Mouse (Mus musculus) lung, embryonic 16.5 days (tissue): Measurements from ENCODE around the gene Fgfr2. TPM values are rescaled to one million over a fixed set of nuclear protein-coding genes. Genes with fewer than 3 reads are reported as not detected.

Experiments used
- ATAC-seq: fragments of 200-750 bp; cut with Nextera tagmentation; 2 replicates; pipeline ENCODE4 v1.8.0; 2017; ENCODE audit warnings: low read depth, mild to moderate bottlenecking, moderate library complexity
- H3K27ac ChIP-seq: fragments of 300-500 bp; sonication (generic); 2 replicates; pipeline ENCODE4 v1.5.1; 2014; ENCODE audit warnings: mild to moderate bottlenecking, control low read depth, low read length
- H3K27me3 ChIP-seq: fragments of 300-500 bp; sonication (generic); 2 replicates; pipeline ENCODE4 v1.6.1; 2014; ENCODE audit warnings: low read depth, low read length, mixed read lengths; ENCODE audit not compliant: control insufficient read depth, insufficient read depth
- H3K36me3 ChIP-seq: fragments of 300-500 bp; sonication (generic); 2 replicates; pipeline ENCODE4 v1.6.1; 2014; ENCODE audit warnings: low read length; ENCODE audit not compliant: control insufficient read depth, insufficient read depth
- H3K4me1 ChIP-seq: fragments of 300-500 bp; sonication (generic); replicated peaks from 2 replicates; pipeline ENCODE4 v1.6.1; 2014; ENCODE audit warnings: low read length, mixed read lengths; ENCODE audit not compliant: control insufficient read depth, insufficient read depth
- H3K4me2 ChIP-seq: fragments of 300-500 bp; sonication (generic); 2 replicates; pipeline ENCODE4 v1.6.1; 2014; ENCODE audit warnings: low read depth, low read length, control low read depth
- H3K4me3 ChIP-seq: fragments of 300-500 bp; sonication (generic); 2 replicates; pipeline ENCODE4 v1.5.1; 2014; ENCODE audit warnings: mild to moderate bottlenecking, low read length, control low read depth
- H3K9ac ChIP-seq: fragments of 300-500 bp; sonication (generic); 2 replicates; pipeline ENCODE4 v1.6.1; 2014; ENCODE audit warnings: low read length, control low read depth
- H3K9me3 ChIP-seq: fragments of 300-500 bp; sonication (generic); 2 replicates; pipeline ENCODE4 v1.6.1; 2016; ENCODE audit warnings: low read length; ENCODE audit not compliant: control insufficient read depth
- WGBS: fragments of 180-500 bp; shearing (Covaris S2); extraction: QIAGEN DNeasy Blood & Tissue Kit; methylation state at CpG from one replicate; pipeline ENCODE4 v1.1.7; 2014; 5-methylcytosine and 5-hydroxymethylcytosine counted together
- polyA plus RNA-seq: library from polyadenylated mRNA; unstranded; fragments of >200 nt; fragmentation: Nextera tagmentation; extraction: Ambion mirVana; gene quantifications from 2 replicates; pipeline ENCODE4 v1.2.1, GENCODE M21; 2015

Fgfr2 gene
- polyA plus RNA-seq, 1 experiment from 2014 or later = 175 TPM

GRCm38 (mm10) chr7:132900826-132901531 is 222.2 kb downstream of the Fgfr2 start:
- H3K9me3 ChIP-seq = no peaks in the 10 kb centered on the region
- no peak overlapping the region for H3K27ac ChIP-seq
- H3K4me3 ChIP-seq = no peak overlapping the region
- H3K9ac ChIP-seq = no peak overlapping the region
- WGBS = 32% methylated on average over 2 of the region's 2 CpGs
- ATAC-seq = peak; percentile 57
- no peaks in the 10 kb centered on the region for H3K27me3 ChIP-seq
- H3K4me1 ChIP-seq = no peaks in the 10 kb centered on the region
- H3K36me3 ChIP-seq = no peaks in the 10 kb centered on the region
- no peak overlapping the region for H3K4me2 ChIP-seq

- no peak for ATAC-seq
These were observed 224.9 kb downstream of the Fgfr2 start for GRCm38 (mm10) chr7:132898234-132898633.

DNA sequence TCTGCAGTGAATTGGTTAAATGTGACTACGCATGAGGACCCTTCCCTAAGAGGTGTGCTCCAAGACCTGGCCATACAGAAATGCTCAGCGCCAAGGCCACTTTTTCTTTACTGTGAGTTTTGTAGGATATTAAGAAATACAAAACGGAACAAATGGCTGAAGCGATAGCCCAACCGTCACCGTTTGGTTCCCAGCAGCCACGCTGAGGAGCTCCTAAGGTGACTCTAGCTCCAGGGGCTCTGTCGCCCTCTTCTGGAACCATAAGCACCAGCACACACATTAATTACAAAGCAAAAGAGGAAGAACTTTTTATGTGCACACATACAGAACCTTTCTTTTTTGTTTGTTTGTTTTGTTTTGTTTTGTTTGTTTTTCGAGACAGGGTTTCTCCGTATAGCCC is 225.9 kb downstream of the Fgfr2 start:
- Histone ChIP-seq H3K27me3 (no peaks in the 10 kb centered on the region), H3K9ac (no peak overlapping the region), H3K27ac (no peak overlapping the region), H3K4me3 (no peak overlapping the region), H3K4me1 (peaks cover 7% of the 10 kb centered on the region), H3K36me3 (no peaks in the 10 kb centered on the region), H3K4me2 (no peak overlapping the region), H3K9me3 (no peaks in the 10 kb centered on the region)
- 84% methylated on average over 10 of the region's 10 CpGs for WGBS
- ATAC-seq = no peak

More at GRCm38 (mm10) chr7:132898234-132898633, 224.9 kb downstream of the Fgfr2 start:
- H3K27me3 ChIP-seq = no peaks in the 10 kb centered on the region
- no peaks in the 10 kb centered on the region for H3K9me3 ChIP-seq
- no peak overlapping the region for H3K4me3 ChIP-seq
- no peak overlapping the region for H3K4me2 ChIP-seq
- H3K4me1 ChIP-seq = peaks cover 7% of the 10 kb centered on the region
- no peaks in the 10 kb centered on the region for H3K36me3 ChIP-seq
- no peak overlapping the region for H3K27ac ChIP-seq
- 80% methylated on average over 2 of the region's 2 CpGs for WGBS
- no peak overlapping the region for H3K9ac ChIP-seq

DNA sequence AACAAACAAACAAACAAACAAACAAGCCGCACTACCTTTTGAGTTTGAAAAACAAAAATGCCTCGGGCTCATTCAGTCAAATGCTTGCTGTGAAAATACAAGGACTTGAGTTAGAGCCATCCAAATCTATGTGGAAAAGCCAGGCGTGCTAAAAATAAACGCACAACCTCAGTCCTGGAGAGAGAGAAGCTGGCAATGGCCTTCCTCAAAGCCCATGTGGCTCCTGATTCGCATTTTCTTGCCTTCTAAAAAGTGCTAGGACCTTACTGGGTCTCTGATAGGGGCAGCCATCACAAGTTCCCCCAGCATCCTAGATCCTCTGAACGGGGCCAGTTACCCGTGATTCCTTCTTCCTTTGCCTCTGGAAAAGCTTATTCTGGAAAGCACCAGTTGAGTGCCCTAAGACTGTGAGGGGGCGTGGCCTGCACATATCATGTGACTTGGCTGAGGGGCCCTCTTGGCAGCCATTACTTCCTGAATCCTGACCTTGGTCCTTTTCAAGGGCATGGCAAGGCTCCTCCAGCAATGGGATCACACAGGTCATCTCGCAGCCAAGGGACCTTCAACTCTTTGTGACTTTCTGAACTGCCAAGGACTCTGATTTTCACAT is 226.8 kb downstream of the Fgfr2 start:
- H3K9me3 ChIP-seq = no peaks in the 10 kb centered on the region
- no peak for ATAC-seq
- H3K27me3 ChIP-seq = no peaks in the 10 kb centered on the region
- H3K36me3 ChIP-seq = no peaks in the 10 kb centered on the region
- no peak overlapping the region for H3K9ac ChIP-seq
- WGBS = 81% methylated on average over 9 of the region's 9 CpGs
- H3K4me1 ChIP-seq = peaks cover 7% of the 10 kb centered on the region
- H3K4me3 ChIP-seq = no peak overlapping the region
- no peak overlapping the region for H3K27ac ChIP-seq
- H3K4me2 ChIP-seq = no peak overlapping the region

DNA sequence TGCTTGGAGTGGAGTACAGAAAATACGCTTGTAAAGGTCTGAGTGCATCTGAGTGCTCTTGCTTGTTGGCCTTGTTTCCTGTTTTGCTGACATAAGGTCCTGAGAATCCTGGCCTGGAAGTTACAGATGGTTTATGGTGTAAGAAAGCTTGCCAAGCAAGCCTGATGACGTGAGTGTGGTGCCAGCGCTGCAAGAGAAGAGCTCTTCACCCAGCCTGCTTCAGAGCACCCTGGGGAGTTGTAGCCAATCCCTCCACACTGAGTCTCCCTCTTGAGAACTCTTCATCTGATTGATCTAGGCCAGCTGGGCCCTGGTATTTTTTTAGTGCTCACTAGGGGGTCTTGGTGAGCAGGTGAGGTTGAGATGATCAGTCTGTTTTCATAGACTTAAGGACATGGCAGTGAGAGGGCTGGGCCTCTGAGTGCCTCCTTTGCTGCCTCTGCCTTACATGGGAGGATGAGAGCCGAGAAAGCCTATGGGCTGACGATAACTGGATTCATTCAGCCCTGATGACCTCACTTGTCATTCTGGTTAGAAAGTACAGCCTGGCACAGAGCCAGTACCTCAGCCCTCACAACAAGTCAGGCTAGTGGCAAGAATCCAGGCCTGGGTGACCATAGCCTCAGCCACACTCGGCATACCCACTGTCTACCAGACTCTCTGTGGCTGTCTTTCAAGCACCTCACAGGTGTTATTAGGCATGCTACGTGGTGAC is 228.2 kb downstream of the Fgfr2 start:
- no peaks in the 10 kb centered on the region for H3K36me3 ChIP-seq
- H3K9me3 ChIP-seq = no peaks in the 10 kb centered on the region
- H3K27ac ChIP-seq = peak overlapping the region; percentile 7; the same call in 1 of the 2 replicates
- H3K4me1 ChIP-seq = peaks cover 7% of the 10 kb centered on the region
- no peak overlapping the region for H3K9ac ChIP-seq
- no peaks in the 10 kb centered on the region for H3K27me3 ChIP-seq
- no peak overlapping the region for H3K4me3 ChIP-seq
- WGBS = 31% methylated on average over 7 of the region's 7 CpGs
- H3K4me2 ChIP-seq = no peak overlapping the region
- ATAC-seq = peak; percentile 57; the same call in 1 of the 2 replicates

DNA sequence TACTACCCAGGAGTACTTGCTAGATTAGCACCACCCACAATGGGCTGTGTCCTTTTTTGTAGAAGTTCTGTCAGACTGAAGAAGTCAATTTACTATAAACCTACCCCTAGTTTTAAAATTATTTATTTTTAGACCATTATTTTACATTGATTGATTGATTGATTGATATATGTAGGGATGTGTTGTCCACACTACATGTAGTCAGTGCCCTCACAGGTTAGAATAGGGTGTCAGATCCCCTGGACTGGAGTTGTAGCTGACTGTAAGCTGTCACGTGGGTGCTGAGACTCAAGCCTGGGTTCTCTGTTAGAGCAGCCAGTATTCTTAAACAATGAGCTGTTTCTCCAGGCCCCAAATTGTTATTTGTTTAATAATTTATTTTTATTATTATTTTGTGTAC is 229.8 kb downstream of the Fgfr2 start:
- H3K27ac ChIP-seq = no peak overlapping the region
- no peak overlapping the region for H3K4me2 ChIP-seq
- H3K9ac ChIP-seq = no peak overlapping the region
- H3K27me3 ChIP-seq = no peaks in the 10 kb centered on the region
- 83% methylated on average over 1 of the region's 1 CpGs for WGBS
- no peaks in the 10 kb centered on the region for H3K9me3 ChIP-seq
- ATAC-seq = no peak
- no peak overlapping the region for H3K4me3 ChIP-seq
- no peaks in the 10 kb centered on the region for H3K36me3 ChIP-seq
- peaks cover 7% of the 10 kb centered on the region for H3K4me1 ChIP-seq

- Histone ChIP-seq H3K4me3 (no peak overlapping the region), H3K27ac (no peak overlapping the region), H3K36me3 (no peaks in the 10 kb centered on the region), H3K9me3 (no peaks in the 10 kb centered on the region), H3K4me2 (no peak overlapping the region), H3K9ac (no peak overlapping the region), H3K4me1 (peaks cover 7% of the 10 kb centered on the region), H3K27me3 (no peaks in the 10 kb centered on the region)
- 51% methylated on average over 7 of the region's 7 CpGs for WGBS
- ATAC-seq = no peak
These were observed 230.3 kb downstream of the Fgfr2 start for GRCm38 (mm10) chr7:132892806-132893205.

DNA sequence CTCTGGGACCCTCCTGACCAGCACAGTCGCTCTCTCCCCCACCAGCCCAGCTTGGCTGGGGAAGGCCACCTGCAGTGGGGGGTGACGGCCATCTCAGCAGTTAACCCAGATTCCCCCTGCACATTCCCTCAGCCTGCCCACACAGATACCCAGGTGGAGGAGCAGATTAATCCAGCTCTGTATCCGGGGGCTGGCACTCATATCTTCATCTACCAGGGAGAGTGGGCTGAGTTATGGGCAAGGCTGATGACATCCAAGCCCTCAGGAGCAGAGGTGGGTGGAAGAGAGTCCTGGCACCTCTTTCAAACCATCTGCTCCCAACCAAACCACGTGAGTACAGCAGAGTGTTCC is 230.9 kb downstream of the Fgfr2 start:
- Histone ChIP-seq H3K9me3 (no peaks in the 10 kb centered on the region), H3K4me2 (no peak overlapping the region), H3K4me1 (peaks cover 7% of the 10 kb centered on the region), H3K9ac (no peak overlapping the region), H3K4me3 (no peak overlapping the region), H3K27ac (no peak overlapping the region), H3K27me3 (no peaks in the 10 kb centered on the region), H3K36me3 (no peaks in the 10 kb centered on the region)
- no peak for ATAC-seq
- 52% methylated on average over 4 of the region's 4 CpGs for WGBS

- H3K4me2 ChIP-seq = no peak overlapping the region
- no peak for ATAC-seq
- 76% methylated on average over 5 of the region's 5 CpGs for WGBS
- H3K4me3 ChIP-seq = no peak overlapping the region
- no peak overlapping the region for H3K27ac ChIP-seq
- no peak overlapping the region for H3K9ac ChIP-seq
- peaks cover 7% of the 10 kb centered on the region for H3K4me1 ChIP-seq
- no peaks in the 10 kb centered on the region for H3K27me3 ChIP-seq
- no peaks in the 10 kb centered on the region for H3K9me3 ChIP-seq
- no peaks in the 10 kb centered on the region for H3K36me3 ChIP-seq
These were observed 231.4 kb downstream of the Fgfr2 start for GRCm38 (mm10) chr7:132891561-132892310.
